Mouse (Mus musculus) retina, embryonic 14.5 days (tissue): Measurements from ENCODE around the gene Myo9a.
A peak's percentile ranks its signal among the peaks of the same experiment; 100 is the strongest.

ENCODE experiments used
- DNase-seq: peaks from one replicate; pipeline ENCODE4 v3.0.0-alpha.2; 2015; ENCODE audit warnings: low spot score

Gene Myo9a

DNA sequence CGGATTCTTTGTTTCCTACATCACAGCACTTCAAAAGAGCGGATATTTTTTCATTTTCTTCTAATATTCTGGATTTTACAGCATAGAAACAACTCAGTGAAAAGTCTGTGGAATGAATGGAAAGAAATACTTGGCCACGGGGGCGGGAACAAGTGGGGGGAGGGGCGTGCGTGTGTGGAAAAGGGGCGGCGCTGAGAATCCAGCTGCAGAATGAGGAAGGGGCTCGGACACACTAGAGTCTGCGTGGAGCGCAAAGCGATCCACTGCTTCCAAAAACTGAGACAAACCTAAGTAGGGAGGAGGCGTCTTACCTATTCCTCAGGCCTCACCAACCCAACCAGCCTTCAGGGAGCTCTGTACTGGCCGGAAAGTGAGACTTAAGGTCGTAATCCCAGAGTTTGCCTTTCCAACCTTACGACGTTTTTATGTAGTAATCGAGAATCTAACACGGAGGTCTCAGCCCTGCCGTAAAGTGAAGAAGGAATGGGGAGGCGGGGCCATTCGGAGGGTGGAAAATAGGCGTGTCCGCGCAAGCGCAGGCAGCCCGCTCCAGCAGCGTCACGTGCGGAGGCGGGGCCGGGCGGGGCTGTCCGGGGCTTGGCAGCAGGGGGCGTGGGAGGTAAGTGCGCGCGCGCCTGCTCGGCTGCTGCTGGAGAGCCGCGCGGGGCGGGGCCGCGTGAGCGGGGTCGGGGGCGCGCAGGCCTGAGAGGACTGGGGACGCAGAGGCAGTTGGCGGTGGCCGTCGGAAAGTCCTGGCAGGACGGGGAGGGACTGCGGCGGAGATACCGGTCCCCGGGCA lies at the start of gene Myo9a, which contains the start of gene Senp8:
Gene Myo9a (plus strand): TSS at position 630 of the 799 bp plus-strand sequence.
Gene Senp8 (minus strand): TSS at position 444 of the 799 bp plus-strand sequence.
- DNase-seq, result peak; percentile 99

DNA sequence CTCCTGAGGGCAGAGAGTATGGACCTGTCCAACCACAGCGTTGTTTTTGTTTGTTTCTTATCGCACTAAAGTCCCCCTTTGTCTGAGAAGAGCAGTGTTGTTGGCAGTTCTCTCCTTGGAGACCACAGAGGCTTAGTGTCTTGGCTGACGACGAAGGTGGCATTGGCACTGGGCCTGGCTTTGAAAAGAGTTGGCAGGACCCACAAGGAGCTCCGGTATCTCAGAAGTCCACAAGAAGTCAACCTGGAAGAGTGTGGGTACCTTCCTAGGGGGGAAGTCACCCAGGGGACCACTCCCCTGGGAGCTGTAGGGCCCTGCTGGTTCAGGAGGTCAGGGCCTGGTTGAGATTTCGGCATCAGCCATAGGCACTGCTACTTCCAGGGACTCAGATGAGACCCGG lies 49.6 kb upstream of the Myo9a start:
- DNase-seq, result no peak

DNA sequence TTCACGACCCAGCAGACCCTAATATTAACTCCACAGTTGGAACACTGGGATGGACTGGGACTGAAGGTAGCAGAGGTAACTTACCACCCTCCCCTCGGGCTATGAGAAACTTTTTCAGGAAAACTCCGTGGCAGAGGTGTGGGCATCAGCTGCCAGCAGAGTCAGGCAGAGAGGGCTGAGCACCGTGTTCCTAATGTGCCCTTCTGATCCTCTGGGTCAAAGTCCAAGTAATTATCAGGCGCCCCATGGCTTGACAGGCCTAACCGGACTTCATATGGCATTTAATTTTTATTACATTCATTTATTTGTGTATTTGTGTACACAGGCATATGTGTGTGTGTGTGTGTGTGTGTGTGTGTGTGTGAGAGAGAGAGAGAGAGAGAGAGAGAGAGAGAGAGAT lies 47.6 kb upstream of the Myo9a start:
- no peak for DNase-seq

DNA sequence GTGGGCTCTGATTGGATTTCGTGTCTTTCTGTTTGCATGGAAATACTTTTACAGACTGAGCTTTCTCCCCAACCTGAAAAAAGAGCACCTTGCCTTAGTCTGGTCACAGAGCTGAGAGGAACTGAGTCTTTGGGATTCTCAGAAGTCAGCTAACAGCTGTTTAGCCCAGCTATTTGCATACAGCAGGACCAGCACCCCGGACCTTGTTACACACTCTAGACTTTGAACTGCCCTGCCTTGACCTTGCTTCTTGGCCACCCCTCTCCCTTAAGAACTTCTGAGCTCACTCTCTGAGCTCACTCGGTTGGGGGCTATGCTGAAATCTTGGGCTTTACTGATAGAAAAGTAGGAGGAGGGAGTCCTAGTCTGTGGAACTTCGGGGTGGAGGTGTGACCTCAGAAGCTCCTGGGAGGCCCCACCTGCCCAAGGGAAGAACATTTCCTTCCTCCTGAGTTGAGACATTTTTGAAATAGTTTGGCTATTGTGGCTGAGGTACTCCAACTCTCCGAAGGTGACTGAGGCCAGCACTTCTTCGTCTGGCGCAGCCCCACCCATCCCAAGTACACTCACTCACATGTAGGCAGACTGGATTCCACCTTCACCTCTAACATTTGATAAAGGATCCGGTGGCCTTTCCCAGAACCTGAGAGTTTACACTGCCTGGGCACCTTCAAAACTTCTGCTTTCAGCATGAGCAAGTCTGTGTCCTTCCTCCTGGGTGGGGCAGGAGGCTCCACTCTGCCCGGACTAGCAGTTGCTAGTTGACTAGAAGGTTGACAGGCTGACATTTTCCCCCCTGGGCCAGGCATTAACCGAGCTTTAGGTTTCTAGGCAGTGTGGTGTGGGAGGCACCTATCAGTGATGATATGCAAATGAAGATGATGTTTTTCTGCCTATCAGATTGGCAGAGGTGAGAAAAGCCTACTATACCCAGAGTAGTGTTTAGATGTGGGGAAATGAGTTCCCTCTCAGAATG lies 43.6 kb upstream of the Myo9a start:
- no peak for DNase-seq

DNA sequence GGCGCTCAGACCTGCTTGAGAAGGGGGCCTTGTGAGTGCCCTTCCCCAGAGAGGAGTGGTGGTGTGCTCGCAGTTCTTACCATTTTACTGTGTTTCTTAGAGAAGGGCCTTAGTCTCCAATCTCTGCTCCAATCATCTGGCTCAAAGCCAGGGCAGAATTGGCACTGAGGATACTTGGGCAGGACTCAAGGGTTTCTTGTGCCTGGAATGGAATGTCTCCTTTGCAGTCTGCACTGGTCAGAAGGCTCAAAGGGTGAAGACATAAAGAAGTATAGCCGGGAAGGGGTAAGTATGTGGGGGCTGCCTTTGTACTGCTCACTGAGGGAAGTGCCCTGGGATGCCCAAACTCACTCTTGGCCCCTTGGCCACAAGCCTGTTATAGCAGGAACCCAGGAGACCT lies 41.5 kb upstream of the Myo9a start:
- DNase-seq, result no peak

DNA sequence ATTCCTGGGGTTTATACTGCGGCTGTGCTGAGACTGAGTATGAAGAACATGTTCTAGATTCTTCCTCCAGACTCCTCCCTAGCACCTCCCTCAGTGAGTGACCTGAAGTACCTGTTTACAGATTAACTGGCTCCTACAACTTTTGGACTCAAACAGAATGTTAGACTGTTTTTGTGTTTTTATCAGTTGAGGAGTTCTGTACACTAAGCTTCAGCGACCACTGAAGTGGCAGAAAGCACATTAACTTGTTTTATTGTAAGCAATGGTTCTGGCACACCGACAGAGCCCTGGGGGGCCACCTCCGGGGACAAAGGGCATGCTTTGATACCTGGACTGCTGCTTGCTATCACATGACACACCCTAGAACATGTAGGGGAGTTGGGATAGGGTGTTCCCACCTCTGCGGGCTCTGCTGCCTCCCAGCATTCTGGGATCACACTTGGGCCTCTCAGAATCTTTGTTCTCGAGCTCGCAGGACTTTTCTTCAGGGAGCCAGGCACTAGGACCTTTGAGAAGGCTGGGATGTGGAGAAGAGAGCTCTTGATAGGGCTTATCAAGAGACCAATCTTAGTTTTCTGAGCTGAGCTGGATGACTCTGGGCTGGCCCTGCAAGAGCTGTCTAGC lies 34.3 kb upstream of the Myo9a start:
- no peak for DNase-seq

DNA sequence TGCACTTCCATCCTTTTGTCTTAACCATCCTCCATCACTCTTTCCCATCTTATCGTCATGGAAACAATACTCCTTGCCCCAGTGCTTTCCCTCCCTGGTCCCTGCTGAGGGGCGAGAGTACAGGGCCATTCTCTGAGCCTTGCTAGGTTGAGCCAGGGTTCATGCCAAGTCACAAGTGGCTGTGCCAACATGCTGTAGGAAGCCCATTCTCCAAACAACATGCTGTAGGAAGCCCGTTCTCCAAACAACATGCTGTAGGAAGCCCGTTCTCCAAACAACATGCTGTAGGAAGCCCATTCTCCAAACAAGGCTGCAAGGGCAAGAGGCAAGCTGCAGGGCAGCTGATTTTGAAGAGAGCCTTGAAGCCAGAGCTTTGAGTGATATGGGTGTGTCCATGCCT lies 32.5 kb upstream of the Myo9a start:
- no peak for DNase-seq

DNA sequence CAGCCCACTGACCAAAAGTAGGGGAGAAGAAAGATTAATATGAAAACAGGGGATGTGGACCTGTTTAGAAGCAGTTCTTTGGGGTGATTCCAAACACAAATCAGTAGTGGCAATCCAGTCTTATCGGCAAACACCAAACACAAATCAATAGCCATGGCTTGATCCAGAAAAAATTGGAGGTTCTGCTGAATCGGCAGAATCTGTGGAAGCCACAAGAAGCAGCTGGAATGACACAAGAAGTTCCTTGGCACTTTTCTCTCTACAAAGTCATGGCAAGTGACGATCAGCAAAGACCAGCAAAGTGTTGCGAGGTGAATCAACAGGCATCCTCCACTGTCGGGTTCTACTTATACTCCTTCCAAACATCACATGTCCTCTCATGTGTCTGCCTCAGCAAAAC lies 29.6 kb upstream of the Myo9a start:
- no peak for DNase-seq

DNA sequence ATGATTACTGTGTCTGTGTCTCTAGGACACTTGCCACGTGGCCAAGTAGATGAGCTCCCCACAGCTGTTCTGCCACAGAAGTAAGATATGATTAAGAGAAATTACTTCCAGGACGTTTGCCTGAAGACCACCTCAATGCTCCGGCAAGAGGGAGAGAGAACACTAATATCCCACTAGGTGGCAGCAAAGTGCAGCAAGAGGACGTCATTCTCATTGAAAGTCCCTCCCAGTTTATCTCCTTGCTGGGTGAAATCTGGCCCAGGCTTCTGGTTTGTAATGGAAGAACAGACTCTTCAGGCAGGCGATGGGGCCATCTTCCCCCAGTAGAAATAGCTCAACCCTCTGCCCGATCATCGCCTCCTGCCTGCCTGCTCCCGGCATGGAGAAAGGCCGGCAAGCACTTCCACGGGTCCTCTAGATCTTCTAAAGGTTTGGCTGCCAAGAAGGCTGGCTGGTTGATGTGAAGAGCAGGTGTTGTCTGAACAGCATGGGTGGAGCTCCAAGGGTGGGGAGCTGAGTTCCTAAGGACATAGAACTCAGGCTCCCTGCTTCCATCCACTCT lies 27.5 kb upstream of the Myo9a start:
- peak; percentile 94 for DNase-seq

DNA sequence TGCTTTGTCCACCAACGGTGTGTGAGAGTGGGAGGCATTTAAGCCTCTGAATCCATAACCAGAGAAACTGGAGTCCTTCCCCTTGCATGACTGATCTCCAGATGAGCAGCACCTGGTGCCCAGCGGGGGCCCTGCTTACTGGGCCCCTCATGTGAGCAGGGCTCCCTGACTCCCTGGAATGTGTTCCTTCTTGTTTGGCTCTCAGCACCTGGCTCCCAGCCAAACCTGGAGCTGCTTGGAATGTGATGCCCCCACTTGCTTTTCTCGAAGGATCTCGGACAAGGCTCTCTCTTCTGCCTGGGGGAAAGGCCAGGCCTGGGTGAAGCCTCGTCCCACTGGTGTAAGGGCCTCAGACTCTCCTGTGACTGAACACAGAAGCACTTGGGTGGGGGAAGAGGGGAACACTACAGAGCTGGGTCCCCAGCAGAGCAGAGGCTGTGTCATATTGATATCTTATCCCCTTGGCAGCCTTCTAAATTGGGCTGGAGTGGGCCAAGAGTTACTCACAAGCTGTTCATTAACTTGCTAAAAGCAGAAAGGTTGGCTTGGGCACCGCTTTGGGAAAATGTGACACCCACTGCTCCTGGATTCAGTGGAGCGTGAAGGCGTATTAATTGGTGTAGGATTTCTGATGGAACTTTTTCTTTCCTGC lies 26.8 kb upstream of the Myo9a start:
- peak; percentile 15 for DNase-seq

DNA sequence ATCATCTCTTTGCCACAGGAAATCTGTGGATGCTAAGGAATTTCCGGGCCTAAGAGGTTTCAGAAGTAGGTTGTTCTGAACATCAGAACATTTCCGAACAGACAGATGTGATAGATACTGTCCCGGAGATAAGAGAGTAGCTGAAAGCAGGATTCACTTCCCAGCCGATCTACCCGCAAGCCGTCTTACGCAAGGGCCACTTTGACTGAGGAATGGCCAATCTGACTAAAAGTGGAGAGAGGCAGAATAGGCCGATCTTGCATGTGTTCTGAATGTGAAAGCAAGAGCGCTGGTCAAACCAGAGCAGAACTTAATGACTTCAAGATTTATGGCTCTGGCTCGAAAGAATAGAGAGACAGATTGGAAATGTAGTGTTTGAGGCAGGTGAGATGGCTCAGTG lies 25.2 kb upstream of the Myo9a start:
- no peak for DNase-seq

DNA sequence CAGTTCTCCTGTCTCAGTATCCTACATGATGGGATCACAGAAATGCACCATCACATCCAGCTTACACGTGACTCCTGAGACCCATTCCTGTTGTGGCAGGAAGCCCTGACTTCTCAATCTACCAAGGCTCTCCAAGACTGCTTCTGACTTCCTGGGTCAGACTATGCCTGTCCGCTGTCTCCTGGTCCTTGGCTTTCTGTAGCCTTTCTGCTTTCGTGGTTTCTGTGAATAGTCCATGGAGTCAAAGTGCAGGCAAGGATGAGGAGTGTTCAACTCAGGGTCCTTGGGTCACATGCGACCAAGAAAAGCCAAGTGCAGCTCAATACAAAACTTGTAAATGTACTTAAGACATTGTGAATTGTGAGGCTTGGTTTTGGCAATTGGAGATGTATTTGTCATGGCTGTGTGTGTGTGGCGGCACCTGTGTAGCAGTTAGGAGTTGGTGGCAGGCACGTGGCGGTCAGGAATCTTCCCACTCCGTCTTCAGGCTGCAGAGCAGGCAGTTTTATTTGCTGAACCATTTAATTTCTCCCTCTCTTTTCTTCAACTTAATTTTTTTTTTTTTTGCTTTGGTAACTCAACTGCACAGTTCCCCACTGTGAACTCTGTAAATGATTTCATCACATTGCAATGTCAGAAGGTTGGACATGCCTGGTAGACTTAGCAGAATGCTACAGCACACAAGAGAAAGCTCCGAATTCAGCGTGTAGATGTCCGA lies 23.0 kb upstream of the Myo9a start:
- no peak for DNase-seq

DNA sequence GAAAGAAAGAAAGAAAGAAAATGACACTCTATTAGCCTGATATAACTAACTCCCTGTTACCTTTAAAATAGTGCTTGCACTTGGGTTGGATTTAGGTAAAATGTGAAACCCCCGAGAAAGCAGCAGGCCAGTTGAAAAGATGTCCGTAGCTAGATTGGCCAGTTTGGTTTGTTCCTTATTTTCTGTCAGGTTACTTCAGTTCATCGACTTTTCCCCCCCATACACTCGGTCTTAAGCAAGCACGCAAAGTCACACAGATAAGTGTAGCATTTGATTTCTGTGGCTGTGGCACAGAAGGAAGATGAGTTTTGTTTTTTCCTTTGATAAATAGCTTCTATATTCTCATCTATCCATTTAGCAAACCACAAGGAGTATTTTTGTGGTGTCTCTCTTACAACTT lies 19.6 kb upstream of the Myo9a start:
- DNase-seq, result no peak

DNA sequence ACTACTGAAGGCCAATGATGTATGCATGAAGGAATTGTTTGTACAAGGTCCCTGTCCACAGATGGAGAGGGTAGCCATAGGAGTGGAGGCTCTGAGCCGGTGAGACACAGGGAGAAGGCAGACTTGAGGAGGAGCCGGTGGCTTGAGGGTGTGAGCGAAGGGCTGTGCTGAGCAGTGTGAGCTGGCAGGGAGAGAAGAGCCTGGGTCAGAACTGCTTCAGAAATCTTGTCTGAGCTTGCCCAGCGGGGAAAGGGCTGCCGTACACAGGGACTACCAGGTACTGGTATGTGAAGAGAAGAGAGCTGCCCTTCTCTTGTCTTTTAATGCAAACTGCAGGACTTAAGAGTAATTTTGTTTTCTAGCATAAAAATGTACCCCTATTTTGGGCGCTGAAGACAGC lies 17.6 kb upstream of the Myo9a start:
- DNase-seq, result no peak

DNA sequence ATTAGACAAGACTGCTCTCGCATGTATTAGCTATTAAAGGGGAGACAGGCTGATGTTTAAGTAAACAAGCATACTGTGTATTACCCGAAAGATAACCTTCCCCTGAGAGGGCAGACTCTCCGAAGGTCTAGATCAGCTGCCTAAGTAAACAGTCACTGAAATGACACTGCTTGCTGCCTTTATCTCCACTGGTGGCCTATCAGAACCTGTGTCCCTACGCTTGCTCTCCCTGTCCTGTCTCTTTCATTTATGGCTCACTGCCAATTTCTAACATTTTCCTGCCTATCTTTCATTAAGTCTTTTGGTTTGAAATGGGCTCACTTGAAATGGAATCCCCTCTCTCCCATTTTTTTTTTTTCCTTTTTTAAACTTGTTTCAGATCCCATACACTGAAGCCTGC lies 15.3 kb upstream of the Myo9a start:
- DNase-seq, result no peak

DNA sequence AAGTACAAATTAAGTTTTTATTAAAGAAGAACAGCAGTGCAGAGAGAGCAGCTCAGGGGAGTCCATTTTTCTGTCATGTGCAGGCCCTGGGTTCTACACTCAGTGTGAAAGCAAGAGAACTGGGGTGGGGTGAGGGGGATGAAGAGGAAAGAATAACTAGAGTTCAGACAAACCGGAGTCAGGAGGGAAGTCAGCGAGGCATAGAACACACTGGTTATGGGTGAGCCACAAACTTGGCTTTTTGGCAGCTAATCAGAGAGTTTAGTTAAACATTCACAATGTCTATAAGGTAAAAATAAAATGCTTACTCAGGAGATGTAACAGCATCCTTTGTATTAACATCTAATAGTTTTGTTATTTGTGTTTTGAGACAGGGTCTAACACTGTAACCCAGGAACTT lies 10.1 kb upstream of the Myo9a start:
- no peak for DNase-seq

DNA sequence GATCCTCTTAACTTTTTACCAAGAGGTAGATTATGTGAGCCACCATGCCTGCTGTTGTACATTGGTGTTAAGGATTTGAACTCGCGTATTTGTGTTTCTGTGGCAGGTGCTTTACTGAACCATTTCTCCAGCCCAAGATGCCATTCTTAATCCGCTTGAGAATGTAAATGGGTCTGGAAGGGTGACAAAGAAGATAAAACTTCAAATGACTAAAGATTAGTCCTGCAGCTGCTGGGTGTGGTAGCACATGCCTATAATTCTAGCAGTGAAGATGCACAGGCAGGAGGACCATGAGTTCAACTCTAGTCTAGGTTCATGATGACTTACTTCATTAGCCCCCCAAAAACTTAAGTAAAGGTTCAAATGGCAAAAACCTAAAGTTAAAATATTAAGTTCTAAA lies 6.8 kb upstream of the Myo9a start:
- DNase-seq, result no peak

DNA sequence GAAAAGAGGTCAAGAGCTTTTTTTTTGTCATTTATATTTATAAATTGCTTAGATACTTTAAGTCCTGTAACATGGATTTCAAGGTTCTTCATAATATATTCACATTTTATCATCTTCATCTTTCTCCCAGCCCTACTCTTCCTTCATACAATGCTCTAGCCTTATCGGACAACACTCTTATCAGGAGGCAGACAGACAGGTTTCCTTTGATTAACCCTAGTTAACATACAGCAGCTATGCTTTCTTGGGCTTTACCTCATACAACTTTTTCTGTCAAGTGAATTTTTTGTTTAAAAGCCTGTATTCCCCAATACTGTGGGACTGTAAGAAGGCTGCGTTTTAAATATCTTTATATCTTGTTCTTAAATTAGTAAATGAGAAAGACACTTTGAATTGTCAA lies 2.3 kb upstream of the Myo9a start:
- no peak for DNase-seq

DNA sequence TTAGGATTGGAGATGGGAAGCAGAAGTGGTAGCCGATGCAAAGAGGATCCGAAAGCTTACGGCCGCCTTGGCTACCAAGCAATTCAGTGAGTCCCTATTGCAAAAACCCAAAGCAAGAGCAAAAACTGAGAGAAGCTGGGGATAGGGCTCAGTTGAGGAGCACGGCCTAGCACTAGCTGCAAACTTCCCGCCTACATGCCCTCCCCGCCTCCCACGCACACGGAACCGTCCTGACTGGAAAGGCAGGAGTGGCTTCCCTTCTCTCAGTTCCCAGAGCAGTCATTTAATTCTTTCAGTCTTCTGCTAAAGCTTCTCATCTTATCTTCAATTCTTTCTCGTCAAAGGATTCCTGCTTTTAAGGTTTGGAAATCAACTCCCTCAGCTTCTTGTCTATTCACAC lies 1.7 kb upstream of the Myo9a start:
- DNase-seq, result no peak

DNA sequence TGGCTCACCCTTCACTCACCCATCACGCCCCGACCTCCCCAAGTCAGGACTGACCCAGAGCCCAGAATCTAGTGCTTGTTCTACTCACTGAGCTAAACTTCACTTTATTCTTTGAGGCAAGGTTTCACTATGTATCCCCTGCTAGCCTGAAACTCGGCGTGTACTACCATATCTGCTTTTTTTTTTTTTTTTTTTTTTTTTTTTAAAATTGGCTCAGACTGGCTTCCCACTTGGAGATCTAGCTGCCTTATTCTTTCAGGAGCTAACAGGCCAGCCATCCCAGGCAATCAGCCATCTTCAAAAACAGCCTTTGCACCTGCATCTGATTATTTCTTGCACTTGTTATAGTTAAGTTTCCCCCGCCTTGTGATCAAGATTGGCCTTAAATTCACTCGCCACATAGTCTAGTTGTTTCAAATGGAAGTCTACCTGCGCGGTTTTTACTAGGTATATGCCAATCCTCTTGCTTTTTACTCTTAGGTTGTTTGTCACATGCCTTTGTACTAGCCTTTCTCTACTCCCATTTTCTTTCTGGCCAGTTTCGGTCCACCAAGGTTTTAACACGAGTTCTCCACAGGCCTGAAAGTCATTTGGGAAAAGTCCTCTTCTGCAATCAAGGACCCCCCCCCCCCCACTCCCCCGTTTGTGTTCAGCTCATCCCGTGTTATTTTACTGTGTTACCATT lies 973 bp upstream of the Myo9a start:
- DNase-seq, result no peak
